Mouse (Mus musculus): ENCODE results near the gene Mogs.

Gene Mogs

DNA sequence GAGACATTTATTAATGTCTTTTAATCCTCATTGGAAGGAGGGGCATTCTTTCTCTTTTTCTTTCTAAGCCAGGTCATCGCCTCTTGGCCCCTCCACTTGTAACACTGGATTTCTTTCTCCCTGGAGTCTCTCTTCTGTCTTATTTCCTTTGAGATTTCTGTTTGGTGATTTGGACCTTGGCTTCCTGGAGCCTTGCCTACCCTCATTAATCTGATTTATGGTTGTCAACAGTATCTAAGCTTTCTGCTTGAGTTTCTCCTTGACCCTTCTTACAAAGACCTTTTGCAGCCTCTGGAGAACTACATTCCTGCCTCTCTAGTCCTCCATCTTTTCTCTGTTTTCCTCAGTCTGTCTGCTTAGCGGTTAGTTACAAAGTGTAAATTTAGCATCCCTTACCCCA lies 16.9 kb upstream of the Mogs start:
- peak in 1 of 2 experiments; percentile 68 for DNase-seq

DNA sequence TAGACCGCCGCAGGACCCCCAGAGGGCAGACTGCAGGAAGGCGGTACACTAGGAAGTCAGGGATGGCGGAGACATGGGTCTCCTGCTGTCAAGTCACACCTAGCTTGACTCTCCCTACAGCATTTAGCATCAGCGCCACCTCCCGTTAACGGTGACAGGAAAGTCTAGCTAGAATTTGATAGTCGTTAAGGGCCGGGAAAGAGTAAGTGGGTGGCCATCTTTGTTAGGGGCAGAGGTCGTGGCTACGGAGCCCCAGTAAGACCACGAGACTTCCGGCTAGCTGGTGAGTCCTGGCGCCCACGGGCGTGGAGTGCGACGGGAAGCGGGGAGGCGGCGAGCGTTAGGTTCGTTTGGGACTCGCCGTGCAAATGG lies 14.0 kb upstream of the Mogs start, which contains the start of the genes Ccdc142 and Gm42688:
Ccdc142 (plus strand) TSS at position 286 of the 372 bp plus-strand sequence.
Gm42688 (plus strand) TSS at position 302 of the 372 bp plus-strand sequence.
- DNase-seq: peak; percentile 94 to 96

DNA sequence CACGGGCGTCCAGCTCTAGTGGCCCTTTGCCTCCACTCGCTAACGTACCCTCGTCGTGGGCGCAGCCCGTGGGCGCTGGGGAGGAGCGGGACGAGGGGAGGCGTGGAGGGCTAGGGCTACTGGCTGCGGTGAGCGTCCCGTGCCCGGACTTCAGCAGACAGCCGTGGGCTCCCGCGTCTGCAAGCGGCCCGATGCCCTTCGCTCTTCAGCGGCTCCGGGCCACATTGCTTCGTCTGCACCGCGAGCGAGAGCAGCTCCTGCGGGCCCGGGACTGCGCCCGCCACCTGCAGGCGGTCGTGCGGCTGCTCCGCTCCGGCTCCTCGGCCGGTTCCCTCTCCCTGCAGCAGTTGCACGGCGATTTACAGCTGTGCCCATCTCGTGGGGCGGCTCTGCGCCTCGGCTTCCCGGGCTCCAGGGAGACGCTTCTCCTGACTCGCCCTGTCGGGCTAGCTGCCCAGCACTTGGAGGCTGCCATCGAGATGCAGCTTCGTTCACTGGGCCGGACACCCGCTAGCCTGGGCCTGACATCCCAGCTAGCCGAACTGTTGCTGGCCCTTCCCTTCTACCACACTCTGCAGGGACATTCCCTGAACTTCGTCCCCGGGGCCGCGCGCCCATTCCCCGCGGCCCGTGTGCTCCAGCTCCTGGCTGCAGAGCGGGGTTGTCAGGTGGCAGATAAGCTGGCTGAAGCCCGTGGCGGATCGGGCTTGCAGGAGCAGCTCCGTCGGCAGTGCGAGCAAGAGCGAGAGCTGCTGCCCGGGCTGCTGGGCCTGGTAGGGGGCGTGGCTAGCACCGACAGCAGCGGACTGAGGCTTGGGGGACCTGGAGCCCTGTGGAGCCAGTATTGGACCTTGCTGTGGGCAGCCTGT lies 13.4 kb upstream of the Mogs start:
- DNase-seq: peak; percentile 67 to 83

DNA sequence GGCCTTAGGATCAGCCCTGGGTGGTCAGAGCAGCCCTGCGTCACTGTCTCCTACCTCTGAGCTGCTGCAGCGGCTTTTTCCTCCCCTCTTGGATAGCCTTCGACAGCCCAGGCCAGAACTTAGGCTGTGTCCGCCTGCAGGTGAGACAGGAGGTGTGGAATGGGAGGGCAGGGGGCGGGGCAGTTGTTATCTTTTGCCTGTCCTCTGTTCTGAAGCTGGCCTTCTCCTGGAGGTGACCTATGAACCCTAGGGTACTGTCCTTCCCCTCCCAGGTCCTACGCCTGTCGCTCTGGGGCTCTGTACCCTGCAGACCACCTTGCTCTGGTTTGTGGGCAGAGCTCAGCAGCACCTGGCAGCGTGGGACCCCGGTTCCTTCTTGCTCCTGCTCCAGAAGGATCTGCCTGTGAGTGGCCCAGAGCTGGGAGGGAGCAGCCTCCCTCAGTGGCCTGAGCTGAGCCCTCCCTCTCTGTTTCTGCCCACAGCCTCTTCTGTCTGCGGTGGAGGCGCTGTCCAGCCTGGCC lies 12.1 kb upstream of the Mogs start:
- DNase-seq: no peak

DNA sequence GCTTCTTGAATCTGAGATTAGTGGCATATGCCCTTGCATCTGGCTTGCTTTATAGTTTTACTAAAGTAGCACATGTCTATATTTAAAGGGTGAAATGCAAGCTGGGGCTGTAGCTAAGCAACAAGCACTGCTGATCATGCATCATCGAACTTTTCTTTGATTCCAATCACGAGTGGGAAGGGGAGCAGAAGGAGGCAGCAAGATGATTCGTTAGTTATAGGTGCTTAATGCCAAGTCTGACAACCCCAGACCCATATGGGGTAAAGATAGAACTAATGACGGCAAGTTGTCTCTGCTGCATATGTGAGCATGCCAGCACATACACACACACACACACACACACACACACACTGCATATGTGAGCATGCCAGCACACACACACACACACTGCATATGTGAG lies 11.1 kb upstream of the Mogs start:
- DNase-seq: no peak

DNA sequence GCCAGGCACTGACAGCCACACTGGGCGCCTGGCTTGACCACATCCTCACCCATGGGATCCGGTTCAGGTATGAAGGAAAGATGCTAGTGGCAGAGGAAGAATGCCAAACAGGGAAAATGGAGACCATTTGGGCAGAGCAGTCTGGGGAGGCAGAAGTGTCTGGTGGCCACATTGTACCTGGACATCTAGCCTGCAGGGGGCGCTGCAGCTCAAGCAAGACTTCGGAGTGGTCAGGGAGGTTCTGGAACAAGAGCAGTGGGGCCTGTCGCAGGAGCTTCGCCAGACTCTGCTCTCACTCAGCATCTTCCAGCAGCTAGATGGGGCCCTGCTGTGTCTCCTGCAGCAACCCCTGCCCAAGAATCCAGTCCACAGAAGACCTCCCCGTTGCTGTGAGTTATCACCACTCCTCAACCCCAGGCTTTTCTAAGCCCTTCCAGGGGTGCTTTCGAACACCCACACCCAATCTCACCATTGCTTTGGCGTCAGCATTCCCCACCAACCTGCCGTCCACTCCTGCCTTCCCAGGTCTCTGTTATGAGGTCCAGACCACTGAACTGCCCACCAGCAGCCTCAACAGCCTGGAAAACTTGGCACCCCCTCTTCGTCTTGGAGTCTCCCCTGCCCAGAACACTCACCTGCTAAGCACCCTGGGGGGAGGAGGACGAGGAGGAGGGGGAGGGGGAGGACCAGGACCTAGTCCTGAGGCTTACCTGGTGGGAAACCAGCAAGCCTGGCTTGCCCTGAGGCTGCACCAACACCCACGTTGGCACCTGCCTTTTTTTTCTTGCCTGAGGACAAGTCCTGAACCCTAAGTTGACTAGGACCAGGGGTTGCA lies 7.5 kb upstream of the Mogs start:
- DNase-seq: peak; percentile 88 to 89

DNA sequence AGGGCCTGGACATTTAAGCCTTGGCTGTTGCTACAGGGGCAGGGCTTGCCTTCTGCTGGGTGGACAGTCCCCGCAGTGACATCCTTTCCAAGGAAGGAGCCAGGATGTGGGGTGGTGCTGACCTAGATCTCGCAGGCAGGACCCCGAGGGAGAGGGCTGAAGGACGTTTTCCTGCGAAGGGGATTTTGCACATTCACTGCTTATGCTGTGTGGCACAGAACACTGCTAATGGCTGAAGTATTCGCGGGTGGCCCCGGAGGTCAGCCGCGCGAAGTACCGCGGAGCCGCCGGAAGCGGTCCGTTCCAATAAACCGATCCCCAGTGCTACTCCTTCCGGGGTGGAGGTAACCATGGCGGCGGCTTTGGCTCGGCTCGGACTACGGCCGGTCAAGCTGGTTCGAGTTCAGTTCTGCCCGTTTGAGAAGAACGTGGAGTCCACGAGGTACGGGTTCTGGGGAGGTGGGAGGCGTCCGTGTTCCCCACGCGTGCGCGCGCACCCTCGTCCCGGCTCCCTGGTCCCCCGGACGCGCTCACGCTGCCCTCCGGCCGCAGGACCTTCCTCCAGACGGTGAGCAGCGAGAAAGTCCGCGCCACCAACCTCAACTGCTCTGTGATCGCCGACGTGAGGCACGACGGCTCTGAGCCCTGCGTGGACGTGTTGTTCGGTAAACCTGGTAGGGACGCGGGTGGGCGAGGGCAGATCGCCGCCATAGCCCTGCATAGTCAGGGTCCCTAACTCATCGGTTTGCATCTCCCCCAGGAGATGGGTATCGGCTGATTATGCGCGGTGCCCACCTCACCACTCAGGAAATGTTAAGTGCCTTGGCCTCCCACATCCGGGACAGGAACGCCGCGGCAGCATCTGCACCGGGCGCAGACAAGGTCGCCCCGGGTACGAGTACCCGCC lies 6.3 kb upstream of the Mogs start, which contains the start of gene Mrpl53:
Mrpl53 (plus strand) TSS at position 279 of the 907 bp plus-strand sequence.
- DNase-seq: peak; percentile 84 to 90

DNA sequence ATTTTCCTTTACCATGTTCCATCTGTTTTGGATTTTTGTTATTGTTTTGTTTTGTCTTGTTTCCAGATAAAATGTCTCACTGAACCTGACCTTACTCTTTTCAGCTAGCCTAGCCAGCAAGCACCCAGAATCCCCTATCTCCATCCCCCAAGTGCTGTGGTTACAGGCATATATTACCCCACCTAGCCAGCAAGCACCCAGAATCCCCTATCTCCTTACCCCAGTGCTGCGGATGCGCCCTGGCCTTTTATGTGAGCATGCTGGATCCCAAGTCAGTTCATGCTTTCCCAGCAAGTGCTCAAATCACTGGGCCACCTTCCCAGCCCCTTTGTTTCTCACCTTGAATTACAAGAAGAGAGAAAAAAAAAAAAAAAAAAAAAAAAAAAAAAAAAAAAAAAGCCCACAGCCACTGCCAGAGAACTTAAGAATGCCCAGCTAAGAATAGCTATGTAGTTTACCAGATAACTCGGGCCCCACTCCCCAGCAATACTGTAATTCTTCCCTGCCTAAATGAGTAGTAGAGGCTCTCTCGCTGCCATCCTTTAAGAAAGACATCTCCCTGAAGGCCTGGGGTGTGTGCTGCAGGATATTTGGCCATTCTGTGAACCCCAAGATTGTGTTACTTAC lies 3.7 kb upstream of the Mogs start:
- DNase-seq: no peak

DNA sequence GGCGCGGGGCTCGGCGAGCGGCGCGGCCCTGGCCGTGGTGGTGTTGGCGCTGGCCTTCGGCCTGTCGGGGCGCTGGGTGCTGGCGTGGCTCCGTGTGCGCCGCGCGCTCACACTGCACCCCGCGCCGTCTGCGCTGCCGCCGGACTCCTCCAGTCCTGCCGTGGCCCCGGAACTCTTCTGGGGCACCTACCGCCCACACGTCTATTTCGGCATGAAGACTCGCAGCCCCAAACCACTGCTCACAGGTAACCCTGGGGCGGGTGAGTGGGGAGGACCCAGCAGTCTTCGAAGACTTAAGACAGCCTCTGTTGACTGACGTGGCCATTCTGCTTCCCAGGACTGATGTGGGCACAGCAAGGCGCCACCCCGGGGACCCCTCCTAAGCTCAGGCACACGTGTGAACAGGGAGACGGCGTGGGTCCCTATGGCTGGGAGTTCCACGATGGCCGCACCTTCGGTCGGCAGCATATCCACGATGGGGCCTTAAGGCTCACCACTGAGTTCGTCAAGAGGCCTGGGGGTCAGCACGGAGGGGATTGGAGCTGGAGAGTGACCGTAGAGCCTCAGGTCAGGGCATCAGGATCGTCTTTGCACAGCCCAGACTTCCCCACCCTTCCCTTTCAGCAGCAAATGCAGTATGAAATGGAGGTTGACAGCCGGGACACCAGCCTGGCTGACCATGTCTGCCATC lies 531 bp downstream of the Mogs start:
- DNase-seq: no peak

DNA sequence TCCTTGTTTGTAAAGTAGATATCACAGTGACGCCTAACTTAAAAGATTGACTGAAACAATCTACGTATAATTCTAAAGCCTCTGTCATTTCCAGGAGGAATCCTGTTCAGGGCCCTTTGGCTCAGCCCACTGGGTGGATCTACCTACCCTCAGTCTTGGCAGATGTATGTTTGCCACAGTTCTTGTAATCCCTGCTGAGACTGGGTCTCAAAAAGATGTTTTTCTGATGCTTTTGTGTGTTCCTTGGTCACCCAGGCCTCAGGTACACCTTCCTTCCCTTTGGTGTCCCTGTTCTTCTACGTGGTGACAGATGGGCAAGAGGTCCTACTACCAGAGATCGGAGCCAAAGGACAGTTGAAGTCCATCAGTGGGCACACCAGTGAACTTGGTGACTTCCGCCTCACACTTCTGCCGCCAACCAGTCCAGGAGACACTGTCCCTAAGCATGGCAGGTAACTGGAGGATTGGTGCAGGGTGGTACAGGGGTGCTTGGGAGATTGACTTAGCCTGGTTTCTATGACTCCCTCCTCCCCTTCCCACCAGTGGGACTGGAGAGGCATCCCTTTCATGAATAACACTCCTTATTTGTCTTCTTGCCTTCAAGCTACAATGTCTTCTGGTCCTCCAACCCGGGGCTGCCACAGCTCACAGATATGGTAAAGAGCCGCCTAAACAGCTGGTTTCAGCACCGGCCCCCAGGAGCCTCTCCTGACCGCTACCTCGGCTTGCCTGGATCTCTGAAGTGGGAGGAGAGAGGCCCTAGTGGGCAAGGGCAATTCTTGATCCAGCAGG lies 1.3 kb downstream of the Mogs start:
- no peak for DNase-seq

DNA sequence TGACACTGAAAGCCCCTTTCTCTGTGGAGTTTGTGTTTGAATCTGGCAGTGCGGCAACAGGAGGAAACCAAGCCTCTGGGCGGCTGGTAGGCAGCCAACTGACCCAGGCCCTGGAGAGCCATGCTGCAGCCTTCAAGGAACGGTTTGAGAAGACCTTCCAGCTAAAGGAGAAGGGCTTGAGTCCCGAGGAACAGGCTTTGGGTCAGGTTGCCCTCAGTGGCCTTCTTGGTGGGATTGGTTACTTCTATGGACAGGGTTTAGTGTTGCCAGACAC lies 1.8 kb downstream of the Mogs start:
- no peak for DNase-seq

DNA sequence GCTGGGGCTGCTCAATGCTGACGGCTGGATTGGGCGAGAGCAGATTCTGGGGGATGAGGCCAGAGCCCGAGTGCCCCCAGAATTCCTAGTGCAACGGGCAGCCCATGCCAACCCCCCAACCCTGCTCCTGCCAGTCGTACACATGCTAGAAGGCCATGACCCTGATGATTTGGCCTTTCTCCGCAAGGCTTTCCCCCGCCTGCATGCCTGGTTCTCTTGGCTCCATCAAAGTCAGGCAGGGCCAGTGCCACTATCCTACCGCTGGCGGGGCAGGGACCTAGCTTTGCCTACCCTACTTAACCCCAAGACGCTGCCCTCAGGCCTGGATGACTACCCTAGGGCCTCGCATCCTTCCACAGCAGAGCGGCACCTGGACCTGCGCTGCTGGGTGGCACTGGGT lies 2.3 kb downstream of the Mogs start:
- DNase-seq: no peak

DNA sequence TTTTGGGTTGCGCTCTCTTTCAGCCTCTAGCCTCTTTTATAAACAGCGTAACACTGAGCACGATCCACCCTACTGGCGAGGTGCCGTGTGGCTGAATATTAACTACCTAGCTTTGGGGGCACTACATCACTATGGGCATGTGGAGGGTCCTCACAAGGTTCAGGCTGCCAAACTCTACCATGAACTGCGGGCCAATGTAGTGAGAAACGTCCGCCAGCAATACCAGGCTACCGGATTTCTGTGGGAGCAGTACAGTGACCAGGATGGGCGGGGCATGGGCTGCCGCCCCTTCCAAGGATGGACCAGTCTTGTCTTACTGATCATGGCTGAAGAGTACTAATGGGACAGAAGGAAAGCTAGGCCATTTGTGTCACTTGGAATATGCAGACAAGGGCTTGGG lies 3.1 kb downstream of the Mogs start:
- no peak for DNase-seq

DNA sequence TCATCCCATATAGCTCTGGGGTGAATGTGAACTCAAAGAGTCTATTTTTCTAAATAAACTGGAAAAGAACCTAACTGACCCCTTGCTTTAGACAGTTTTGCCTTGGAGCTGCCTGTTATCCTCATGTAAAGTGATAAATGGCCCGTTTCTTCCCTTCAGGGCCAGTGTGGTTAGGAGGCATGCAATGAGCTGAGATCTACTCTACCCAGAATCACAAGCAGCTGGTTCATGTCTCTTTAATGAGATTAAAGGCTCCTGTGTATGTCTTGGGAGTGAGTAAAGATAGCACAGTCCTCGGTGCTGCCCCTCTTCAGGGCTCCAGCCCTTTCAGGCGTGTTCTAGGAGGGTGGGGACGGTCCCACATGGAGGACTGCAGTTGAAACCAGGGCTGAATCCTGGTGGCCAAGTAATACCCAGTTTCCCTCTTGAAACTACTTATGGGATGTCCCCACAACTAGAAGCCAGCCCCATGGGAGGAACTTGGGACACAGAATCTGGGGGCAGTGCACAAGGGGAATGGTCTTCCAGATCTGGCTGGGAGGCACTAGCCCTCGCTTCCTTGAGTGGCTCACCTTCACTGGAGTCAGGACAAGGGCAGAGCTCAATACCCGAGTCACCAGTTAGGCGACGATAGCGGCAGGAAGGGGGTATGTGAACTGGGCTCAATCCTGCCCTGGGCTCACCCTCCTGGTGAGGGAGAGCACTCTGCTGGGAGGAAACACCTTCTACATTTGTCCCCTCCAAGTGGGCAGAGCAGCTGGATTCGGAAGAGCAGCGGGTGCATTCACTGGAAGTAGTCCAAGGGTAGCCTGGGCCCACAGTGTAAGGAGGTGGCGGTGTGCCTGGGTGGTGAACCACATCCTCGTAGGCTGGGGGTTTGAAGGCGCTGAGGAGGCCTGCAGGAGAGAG lies 3.8 kb downstream of the Mogs start:
- peak in 1 of 2 experiments; percentile 56 for DNase-seq

DNA sequence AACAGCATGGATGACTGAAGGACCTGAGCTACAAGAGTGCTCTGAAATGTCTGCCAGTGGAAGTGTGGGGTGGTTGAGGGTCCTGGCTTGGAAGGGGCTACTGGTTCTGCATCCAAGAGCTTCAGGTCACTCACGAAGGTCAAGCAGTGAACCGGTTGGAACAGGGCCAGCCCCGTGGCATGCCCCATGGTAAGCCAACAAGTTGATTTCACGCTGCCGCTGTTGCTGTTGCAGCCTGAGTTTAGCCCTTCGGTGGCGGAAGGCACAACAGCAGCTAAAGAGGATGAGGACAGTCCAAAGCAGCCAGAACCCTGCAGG lies 4.4 kb downstream of the Mogs start:
- peak; percentile 56 to 71 for DNase-seq

DNA sequence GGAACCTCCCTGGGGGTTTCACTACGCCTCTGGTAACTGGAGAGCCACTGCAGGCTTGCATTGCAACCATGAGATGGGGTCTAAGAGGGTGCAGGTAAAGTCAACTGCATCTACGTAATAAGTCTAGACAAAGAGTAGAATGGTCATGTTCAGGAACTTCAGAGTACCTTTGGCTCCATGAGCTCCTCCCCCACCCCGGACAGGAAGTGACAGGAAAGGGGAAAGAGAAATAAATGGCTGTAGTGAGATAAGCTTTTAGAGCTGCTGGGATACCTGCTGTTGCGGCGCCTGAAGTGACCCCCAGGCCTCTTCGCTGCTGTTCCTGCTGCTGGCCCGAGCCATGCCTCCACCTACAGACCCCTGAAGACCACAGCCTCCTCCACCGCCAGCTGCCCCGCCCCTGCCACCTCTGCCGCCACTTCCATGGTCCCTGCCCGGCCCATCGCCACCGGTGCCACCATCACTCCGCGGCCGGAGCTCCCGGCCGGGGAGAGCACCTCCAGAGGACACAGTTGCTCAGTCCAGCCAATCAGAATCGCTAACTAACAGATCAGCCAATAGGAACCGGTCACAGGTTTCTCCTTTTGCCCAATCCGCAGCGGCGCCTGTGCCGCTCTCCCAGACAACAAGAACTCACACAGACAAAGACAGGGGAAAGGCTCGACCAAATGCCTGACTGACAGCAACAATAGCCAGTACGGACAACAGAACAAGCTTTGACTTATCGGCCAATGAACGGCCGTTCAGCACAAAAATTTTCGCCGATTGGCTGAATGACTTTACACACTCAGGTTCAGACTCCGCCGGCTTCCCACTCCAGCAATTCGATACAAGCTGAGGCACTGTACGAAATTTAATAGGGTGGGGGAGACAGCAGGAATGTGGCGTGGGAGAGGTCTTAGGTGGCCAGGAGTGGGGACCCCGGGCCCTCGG lies 5.9 kb downstream of the Mogs start, which contains the start of gene Wbp1:
Wbp1 (minus strand) TSS at position 630 of the 933 bp plus-strand sequence.
- DNase-seq: peak; percentile 96 to 99

DNA sequence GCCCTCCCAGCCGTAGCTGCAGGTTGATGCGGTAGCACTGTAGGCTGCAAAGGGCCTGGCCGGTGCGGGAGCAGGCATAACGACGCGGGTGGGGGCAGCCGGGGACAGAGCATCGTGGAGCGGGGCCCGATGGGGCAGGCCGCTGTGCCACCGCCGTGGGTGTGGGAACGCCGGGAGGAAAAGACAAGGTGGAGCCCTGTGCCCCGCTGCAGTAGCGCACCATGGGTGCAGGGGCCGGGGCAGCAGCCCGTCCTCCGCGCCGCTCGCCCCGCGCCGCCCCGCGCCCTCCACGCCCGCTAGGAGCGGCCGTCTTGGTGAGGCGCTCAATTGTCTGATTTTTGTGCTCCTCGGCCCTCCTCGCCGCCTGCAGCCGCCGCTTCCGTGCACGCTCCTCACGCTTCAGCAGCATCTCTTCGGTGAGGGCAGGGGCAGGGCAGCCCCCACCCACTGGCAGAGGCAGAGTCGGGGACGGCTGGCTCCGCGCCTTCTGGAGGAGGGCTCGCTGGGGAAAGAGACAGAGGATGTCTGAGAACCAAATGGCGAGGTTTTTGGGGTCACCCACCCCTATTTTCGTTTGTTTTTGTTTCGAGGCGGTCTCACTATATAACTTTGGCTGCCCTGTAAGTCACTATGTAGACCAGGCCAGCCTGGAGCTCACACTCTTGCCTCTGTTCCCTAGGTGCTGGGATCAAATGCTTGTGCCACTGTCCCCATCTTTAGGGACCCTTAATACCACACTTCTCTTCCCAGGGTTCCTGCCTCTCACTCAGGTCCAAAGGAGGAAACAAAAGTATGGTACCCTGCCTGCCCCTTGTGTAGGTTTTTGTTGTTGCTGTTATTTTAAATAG lies 6.8 kb downstream of the Mogs start:
- no peak for DNase-seq

Measured in kidney, postnatal 25 days (tissue).